Mouse (Mus musculus): ENCODE data around the gene Abhd12b.

GRCm38 (mm10) chr12:70195426-70195825 is 41.5 kb downstream of the Abhd12b start:
- no peak for TF ChIP-seq CTCF (IDR thresholded peaks at IDR 0.05; ENCODE audit: insufficient read depth, low read depth, low read length)
- TF ChIP-seq POLR2A (IDR thresholded peaks at IDR 0.05; ENCODE audit: insufficient read depth, low read depth, low read length), result no peak
